Mouse (Mus musculus) C2C12 (cell line): ENCODE measurements around the gene Prmt7.

ENCODE experiments used
- CTCF ChIP-seq: IDR thresholded peaks from one replicate; pipeline ENCODE4 v1.5.1; 2011; ENCODE audit not compliant: control insufficient read depth, insufficient read depth, insufficient read length
- MYOD1 ChIP-seq: IDR thresholded peaks from one replicate; pipeline ENCODE4 v1.6.1; 2011; ENCODE audit warnings: low read depth; ENCODE audit not compliant: control insufficient read depth, insufficient read length
- MYOG ChIP-seq: IDR thresholded peaks from one replicate; pipeline ENCODE4 v1.6.1; 2011; ENCODE audit not compliant: control insufficient read depth, insufficient read length; ENCODE audit errors: extremely low read depth

- TF ChIP-seq CTCF (no peak), MYOD1 (no peak), MYOG (no peak)
Observed at GRCm38 (mm10) chr8:106259579-106260255, 49.0 kb downstream of the Prmt7 start.
